In the genomic region with DNA sequence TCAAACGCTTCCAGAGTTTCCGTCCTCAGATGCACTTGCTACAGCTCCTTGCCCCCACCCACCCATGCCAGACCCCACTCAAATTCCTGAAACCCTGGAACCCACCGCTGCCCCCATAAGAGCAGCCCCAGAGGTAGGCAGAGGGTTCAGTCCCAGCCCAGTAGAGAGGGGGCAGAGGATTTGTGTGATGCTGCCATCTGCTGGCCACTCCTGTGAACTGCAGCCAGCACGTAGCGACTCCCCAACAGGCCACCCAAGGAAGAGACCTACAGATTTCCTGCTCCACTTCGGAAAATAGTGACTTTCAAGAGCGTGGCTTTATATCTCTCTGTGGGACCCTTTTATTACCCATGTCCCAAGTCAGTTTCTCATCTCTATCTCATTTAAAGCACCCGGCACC, we compare ENCODE assay signal across 1 mouse cellular context.
TF ChIP-seq lines count a peak whose summit lies in the region.

No protein-coding gene starts in this region.

TF ChIP-seq in CH12.LX, 34 proteins besides CTCF, POLR2A, EP300 and RAD21 (continued from another document):
- TF ChIP-seq E2F4 (IDR thresholded peaks at IDR 0.05; ENCODE audit: insufficient replicate concordance, low read depth, low read length) (no peak), RCOR1 (conservative IDR thresholded peaks at IDR 0.05; ENCODE audit: low read depth, low read length) (no peak), ZKSCAN1 (IDR thresholded peaks at IDR 0.05; ENCODE audit: borderline replicate concordance, low read depth, low read length) (no peak), CHD2 (IDR thresholded peaks at IDR 0.05; ENCODE audit: low read length) (no peak), TBP (conservative IDR thresholded peaks at IDR 0.05; ENCODE audit: low read depth, low read length) (no peak), JUN (IDR thresholded peaks at IDR 0.05; ENCODE audit: insufficient read depth, low read depth, low read length) (no peak), CHD1 (IDR thresholded peaks at IDR 0.05; ENCODE audit: low read depth, low read length) (no peak), ZC3H11A (IDR thresholded peaks at IDR 0.05; ENCODE audit: low read depth, low read length) (no peak), PAX5 (IDR thresholded peaks at IDR 0.05; ENCODE audit: low read length) (no peak), SMC3 (IDR thresholded peaks at IDR 0.05; ENCODE audit: low read depth, low read length) (no peak), MEF2A (IDR thresholded peaks at IDR 0.05; ENCODE audit: borderline replicate concordance, low read depth, low read length) (no peak), USF1 (IDR thresholded peaks at IDR 0.05; ENCODE audit: low read depth, low read length) (no peak)
